Mouse (Mus musculus) thymus, postnatal 4 days (tissue): Measurements from ENCODE around the gene Klrb1f.
A peak's percentile ranks its signal among the peaks of the same experiment; 100 is the strongest.
"Not testable (repeated sequence)": the region's sequence is repeated elsewhere in the genome, so short reads cannot be mapped to it uniquely, and the experiment has no call there.

Source experiments
- DNase-seq: peaks from one replicate; pipeline ENCODE4 v3.0.0; 2021

Klrb1f gene

DNA sequence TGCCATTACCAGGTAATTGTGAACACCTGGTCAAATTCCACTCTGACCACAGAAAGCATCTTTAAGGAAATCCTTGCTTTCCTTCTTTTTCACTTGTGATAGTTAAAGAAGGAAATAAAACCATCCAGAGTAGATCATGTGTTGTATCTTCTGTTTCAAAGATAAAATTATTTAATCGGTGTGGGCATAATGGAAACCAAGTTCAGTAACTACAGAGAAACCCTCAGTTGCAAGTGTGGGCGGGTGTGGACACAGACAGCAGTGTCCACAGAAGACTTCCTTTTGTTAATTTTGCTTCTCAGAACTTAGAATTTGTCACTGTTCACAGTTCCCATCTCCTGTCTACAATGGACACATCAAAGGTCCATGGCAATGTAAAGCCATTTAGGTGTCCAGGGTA is at the start of gene Klrb1f:
Klrb1f (plus strand) TSS at position 301 of the 400 bp plus-strand sequence.
- DNase-seq: no peak

DNA sequence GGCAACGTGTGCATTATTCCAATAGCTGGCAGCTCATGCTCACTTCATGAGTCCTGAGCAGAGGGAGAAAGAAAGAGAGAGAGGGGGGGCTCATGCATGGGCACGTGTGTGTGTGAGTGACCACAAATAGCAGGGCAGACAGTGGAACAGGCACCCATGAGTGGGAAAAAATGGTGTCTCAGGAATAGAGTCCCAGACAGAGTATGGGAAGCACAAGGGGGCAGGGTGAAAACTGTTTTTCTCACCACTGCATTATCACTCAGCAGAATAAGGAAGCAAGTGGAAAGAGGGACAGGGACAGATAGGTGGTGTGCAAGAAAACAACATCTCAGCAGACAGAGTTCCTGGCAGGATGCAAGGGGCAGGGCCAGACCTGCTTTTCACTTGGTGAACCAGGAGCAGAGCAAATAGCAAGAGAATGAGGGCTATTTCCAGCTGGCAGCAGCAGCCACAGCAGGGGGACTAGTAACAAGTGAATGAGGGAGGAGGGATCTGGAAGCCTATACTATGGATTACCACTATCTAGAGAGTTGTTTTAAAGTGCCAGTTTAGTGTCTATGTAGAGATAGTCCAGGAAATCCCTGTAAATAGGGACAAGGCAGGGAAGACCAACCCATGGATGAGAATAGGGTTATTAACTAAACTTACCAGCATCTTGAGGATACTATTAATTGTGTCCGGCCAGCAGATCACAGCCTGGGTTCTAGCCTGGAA is 49.5 kb upstream of the Klrb1f start:
- DNase-seq: no peak

DNA sequence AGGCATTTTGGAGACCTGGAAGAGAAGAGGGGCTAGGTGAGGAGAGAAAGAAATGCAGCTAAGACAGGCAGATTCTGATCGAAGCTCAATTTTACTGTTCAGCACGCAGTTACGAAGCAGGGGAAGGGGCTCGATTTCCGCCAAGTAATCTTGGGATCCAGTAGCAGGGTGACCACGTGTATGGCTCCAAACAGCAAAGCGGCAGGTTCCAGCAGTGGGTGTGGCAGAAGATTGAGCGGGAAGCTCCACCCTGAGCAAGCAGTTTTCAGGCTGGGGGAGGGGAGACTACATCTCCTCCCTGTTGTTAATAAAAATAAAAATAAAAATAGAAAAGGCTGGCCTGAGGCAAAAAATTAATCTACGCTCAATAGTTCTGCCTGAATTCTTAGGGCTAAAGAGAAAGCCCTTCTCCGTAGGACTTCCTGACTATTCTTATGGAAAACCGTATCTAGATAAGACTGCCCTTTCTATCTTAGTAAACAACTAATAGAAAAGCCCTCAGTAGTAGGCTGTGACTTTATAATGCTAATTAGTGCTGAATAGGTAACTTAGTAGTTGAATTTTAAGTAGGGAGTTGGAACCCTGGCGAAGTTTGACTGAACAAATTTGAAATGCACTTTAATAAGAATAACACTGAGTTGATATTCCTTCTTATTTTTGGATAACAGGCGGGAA is 48.8 kb upstream of the Klrb1f start:
- DNase-seq: no peak

GRCm38 (mm10) chr6:129001392-129001791 is 44.3 kb upstream of the Klrb1f start:
- no peak for DNase-seq

DNA sequence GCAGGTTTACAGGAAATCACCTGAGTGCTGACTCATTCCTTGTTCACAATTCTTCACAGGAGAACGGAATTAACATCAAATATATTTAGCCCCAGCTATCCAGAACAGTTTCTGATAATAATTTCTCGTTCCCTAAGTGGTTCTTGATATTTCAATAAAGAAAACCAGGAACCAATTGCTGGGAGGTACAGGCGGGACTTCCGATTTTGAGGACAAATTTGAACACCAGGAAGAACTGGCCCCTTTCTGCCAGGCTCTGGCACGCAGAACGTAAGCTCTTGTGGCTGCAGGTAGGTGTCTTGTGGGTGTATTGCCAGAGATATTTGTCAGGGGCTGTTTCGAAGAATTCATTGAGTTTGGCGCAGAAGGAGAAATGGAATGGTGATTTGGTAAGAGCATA is 37.1 kb upstream of the Klrb1f start:
- DNase-seq: no peak

- DNase-seq: not testable (repeated sequence)
Measured at GRCm38 (mm10) chr6:129009846-129010504, 35.7 kb upstream of the Klrb1f start.

- DNase-seq: no peak
Measured at GRCm38 (mm10) chr6:129010505-129010873, 35.2 kb upstream of the Klrb1f start.

DNA sequence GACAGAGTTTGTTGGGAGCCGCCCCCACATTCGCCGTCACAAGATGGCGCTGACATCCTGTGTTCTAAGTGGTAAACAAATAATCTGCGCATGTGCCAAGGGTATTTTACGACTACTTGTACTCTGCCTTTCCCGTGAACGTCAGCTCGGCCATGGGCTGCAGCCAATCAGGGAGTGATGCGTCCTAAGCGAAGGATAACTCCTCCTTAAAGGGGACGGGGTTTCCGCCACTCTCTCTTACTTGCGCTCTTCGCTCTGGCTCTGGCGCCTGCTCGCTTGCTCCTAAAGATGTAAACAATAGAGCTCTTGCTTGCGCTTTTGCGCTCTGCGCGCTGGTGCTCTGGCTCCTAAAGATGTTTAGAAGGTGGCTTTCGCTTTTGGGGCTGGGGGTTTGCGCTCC is 33.7 kb upstream of the Klrb1f start:
- not testable (repeated sequence) for DNase-seq

DNA sequence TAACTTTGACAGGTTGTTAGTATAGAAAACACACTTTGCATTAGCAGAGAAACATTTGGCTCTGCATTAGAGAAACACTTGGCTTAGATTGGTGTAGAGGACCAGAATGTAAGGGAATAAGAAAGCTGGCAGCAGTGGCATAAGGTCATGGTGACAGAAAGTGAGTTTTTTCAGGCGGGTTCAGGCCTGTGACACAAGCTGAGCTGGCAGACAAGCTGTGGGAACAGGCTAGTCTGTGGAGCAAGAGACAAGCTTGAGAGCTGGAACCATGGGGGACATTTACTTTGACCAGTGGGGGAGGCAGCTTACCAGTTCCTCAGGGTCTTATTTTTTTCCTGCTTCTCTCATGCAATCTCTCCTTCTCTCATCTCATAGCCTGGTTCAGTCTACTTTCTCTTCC is 32.7 kb upstream of the Klrb1f start:
- DNase-seq: no peak

DNA sequence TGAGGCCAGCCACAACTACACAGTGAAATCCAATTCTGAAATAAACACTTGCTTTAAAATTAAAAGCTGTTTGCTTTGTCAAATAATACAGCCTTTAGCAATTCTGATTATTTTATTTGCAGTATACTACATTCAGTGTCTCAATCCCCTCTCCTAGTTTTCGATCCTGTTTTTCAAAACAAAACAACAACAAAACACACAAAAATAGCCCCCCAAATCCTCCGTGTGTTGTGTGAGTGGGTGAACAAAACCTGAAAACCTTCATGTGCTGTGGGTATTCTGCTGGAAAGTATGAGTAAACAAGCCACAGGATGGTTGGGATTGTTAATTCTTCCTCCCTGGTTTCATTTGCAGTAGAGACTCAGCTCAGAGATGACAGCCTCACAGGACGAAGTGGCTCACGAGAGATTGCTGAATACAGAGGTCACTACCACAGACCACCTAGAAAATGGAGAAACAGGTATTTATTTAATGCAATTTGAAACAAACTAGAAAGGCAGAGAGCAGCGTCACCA is 31.9 kb upstream of the Klrb1f start:
- DNase-seq: no peak

DNA sequence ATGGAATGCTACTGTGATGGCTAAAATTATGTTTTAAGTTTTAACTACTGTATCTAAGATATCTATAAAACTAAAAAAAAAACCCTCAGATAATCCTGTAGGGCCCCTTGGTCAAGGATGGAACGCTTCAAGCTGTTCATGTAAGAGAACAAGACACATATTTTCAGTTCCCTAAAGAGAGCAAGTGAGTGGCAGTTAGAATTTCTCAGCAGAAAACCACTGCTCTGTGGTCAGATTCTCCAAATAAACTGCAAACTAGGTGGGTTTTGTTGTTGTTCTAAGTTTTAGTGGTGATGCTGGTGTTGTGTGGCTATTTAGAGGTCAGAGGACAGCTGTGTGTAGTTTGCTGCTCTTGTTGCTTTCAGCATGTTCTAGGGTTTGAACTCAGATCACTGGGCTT is 31.3 kb upstream of the Klrb1f start:
- no peak for DNase-seq

DNA sequence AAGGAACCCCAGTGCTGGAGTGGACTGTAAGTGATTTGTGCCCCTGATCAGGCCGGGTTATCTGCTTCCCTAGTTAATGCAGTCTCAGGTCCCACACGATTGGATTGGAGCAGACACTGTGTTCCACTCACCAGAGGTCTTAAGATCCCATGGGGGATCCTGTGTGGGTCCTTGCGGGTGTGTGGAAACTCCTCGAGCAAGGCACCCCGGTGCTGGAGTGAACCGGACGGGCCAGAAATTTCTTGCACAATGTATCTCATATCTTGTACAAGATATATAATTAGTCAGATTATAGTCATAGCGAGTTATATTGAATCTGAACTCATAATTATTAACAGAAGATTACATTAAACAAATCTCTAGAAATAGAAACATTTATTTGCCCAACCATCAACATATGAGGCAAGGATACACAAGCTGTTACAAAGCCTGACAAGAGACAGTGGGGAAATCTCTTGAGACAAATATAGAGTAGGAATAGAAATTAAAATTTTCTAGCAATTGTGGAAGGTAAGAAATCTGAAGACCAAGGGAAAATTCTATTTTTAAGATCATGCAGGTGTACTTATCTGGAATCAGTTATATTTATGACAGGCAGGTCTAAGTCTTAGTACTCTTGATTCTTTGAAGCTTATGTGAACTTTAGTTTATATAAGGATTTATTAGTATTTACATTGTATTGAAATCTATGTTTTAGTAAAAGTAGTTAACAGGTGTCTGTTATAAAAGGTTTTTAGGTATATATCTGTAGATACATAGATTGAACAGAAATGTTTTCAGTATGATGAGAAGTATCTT is 18.1 kb upstream of the Klrb1f start:
- DNase-seq: no peak

- DNase-seq: no peak
Measured at GRCm38 (mm10) chr6:129030175-129030824, 15.4 kb upstream of the Klrb1f start.

GRCm38 (mm10) chr6:129030964-129031363 is 14.7 kb upstream of the Klrb1f start:
- DNase-seq: no peak

GRCm38 (mm10) chr6:129033397-129033796 is 12.3 kb upstream of the Klrb1f start:
- peak; percentile 59 for DNase-seq

GRCm38 (mm10) chr6:129035017-129035416 is 10.7 kb upstream of the Klrb1f start:
- DNase-seq: no peak

DNA sequence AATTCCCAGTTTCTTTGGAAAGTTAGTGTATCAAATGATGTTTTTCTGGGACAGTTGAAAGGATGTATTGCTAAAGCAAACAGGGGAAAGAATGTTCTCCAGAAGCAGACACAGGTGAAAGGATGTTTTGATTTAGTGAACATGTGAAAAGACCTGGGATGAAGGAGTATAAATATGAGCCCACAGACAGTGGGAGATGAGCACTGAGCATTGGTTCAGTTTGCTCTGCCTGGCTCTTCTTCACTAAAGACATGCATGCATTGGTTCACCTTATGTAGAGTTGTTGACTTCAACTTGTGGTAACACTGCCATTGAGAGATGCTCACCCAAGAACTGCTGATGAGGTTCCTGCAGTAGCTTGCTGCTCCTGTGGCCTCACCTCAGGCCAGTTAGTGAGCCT is 9.4 kb upstream of the Klrb1f start:
- no peak for DNase-seq

GRCm38 (mm10) chr6:129036890-129037463 is 8.7 kb upstream of the Klrb1f start:
- DNase-seq: peak; percentile 67

GRCm38 (mm10) chr6:129041470-129041869 is 4.2 kb upstream of the Klrb1f start:
- no peak for DNase-seq

GRCm38 (mm10) chr6:129042470-129042869 is 3.2 kb upstream of the Klrb1f start:
- DNase-seq: no peak

- DNase-seq: peak; percentile 28
Measured at GRCm38 (mm10) chr6:129048381-129048780, 2.7 kb downstream of the Klrb1f start.

GRCm38 (mm10) chr6:129048857-129049473 is 3.3 kb downstream of the Klrb1f start:
- peak; percentile 64 for DNase-seq
